Mouse (Mus musculus) CD4-positive helper T cell, adult 2 months (primary cell): Measurements from ENCODE around the gene Nt5dc3.

ENCODE experiments used
- DNase-seq: peaks from one replicate; pipeline ENCODE4 v3.0.0-alpha.2; 2012; ENCODE audit warnings: low read depth, missing footprints, low spot score

Nt5dc3 gene

DNA sequence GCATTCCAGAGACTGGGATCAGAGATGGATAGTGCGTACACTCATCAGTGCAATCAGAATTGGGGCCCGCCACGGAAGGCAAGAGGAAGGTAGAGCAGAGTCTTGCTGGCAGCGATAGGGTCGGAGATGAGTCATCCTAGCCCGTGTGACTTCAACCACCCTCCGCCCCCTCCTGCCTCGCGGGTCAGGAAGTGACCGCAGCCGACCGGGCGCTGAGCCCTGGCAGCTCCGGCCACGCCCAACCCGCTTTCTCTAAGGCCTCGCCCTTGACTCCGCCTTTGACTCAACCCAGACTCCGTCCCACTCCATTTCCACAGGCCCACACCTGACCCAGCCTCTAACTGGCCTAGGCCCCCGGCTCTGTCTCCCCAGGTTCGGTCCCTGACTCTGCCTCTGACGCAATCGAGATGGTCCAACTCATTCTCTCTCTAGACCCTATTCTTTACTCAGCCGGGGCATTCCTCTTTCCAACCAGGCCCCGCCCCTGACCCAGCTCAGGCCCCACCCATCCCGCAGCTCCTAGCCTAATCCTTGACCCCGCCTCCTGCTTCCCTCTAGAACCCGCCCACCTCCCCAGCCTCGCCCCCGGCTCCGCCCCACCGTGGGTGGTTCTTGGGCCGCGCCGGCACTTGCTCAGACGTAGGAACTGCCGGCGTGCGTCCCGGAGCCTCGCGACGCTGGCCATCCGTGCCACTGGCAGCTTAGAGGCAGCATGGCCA lies at the start of gene Nt5dc3:
Nt5dc3 (plus strand) TSS at position 608 of the 719 bp plus-strand sequence.
- peak; percentile 98 for DNase-seq

GRCm38 (mm10) chr10:86730823-86731499 lies 47.8 kb upstream of the Nt5dc3 start:
- DNase-seq, result peak; percentile 82

- DNase-seq, result no peak
Observed at GRCm38 (mm10) chr10:86731500-86731863, 47.3 kb upstream of the Nt5dc3 start.

DNA sequence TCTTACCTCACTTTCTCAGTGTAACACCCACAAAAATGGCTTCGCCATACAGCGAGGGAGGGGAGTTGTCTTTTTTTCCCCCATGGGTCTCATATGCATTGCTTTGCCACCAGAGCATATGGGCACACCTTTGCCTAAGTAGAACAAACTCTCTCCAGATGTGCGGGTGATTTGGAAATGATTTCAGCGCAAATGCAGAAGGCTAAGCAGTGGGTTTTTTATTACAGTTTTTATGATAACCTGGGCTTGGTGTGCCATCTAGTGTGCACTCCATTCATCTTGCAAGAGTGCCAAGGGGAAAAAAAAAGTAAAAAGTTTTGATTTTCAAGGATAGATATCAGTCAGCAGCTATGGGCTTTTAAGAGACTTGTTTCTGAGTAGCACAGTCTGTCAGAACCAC lies 43.8 kb upstream of the Nt5dc3 start:
- peak; percentile 18 for DNase-seq

DNA sequence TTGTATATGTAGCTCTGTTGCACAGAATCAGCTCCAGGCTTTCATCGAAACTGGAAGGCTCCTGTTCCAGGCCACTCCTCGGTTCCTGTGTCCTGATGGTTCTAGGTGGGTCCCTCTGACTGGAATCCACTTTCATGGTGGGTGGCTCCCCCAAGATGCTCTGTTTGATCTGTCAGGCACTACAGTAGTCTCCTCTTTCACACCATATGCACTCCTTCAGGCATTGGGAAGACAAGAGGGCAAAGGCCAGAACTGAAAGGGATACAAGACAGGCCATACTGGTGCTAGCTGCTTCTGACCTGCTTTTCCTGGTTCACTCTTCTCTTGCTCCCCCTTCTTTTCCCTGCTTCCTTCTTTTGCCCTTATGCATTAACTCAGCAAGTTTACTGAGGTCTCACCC lies 35.9 kb upstream of the Nt5dc3 start:
- no peak for DNase-seq

DNA sequence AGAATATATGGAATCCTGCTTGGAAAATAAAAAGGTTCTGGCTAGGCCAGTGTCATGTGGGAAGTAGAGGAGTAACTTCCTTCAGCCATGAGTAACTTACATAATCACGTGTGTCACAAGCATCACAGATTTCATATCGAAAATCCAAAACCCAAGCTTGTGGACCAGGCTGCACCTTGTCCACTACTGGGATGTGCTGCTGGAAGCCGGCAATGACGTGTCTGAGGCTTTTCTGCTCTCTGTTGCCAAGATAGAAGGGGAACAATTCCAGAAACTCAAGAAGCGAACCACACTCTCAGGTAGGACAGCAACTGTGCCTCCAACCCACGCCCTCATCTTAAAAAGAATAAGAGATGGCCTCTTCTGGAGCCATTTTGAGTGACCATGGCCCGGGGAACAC lies 34.5 kb upstream of the Nt5dc3 start:
- DNase-seq, result no peak

DNA sequence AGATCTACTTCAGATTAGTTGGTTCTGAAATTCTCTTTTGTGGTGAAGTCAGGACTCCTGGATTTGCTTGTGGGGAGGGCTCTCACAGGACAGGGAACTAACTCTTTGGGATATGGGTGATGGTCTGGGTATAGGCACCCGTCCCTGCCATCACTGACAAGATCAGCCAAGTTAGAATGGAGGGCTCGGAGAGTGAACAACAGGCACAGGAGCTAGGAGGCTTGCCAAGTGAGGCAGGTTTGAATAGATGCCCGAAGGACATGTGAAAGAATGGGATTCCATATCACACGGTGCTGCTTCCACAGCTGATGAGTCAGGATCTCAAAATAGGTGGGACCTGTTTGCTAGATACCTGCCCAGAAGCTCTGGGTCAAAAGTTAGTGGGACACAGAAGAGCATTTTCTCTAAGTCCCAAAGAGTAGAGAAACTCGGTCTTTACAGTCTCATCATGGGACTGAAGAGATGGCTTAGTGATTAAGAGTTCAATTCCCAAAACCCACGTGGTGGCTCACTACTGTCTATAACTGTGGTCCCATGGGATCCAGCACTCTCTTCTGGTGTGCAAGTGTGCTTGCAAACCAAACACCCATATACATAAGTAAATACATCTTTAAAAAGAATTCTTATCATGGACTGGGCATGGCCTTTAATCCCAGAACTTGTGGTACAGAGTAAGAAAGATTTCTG lies 22.8 kb upstream of the Nt5dc3 start:
- DNase-seq, result no peak

DNA sequence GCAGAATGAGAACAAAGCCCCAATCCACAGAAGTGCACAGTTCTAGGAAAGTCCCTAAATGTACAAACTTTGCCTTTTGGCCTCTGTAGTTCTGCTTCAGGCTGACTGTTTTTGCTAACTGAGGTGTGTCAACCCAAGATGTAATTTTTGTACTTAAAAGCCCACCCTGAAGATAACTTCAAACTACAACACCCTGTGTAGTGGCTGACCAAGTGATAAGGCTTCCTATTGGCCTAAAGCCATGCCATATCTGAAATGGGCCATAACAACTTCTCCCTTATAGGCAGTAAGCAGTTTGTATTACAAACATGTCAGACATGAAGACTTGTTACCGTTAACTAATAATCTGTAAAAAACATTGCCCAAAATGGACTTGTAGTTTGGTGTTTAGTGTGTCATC lies 21.1 kb upstream of the Nt5dc3 start:
- no peak for DNase-seq

DNA sequence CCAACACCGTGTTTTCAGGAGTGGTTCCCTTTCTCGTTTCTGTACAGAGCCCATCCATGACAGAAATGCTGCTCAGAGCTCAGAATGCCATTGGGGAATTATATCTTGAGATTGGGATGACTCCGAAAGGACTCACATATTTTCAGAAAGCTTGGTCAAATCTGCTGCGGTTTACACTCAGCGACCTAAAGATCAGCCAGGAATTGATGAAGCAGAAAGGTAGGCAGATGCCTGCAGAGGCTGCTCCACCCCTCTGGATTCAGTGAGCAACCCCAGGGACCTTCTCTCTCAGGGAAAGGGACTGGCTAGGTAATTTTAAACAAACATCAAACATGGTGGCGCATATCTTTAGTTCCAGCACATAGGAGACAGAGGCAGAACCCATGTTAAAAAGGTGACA lies 20.6 kb upstream of the Nt5dc3 start:
- DNase-seq, result no peak

GRCm38 (mm10) chr10:86761236-86761635 lies 17.6 kb upstream of the Nt5dc3 start:
- DNase-seq, result no peak

- DNase-seq, result no peak
Observed at GRCm38 (mm10) chr10:86761722-86762383, 17.0 kb upstream of the Nt5dc3 start.

DNA sequence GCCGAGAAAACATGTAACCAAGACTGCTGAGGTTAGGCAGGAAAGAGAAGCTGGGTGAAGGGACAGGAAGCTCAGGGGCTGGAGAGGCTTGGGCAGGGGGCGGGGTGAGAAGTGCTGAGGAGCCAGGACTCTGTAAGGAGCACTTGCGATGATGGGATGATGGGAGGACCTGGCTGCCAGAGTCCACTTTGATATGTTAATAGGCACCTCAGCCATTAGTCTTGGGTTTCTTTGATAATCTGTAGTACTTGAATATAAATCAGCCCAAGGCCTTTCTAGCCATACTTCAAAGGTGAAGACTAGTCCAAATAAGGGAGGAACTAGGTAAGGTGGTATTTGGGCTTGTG lies 16.4 kb upstream of the Nt5dc3 start:
- DNase-seq, result no peak

DNA sequence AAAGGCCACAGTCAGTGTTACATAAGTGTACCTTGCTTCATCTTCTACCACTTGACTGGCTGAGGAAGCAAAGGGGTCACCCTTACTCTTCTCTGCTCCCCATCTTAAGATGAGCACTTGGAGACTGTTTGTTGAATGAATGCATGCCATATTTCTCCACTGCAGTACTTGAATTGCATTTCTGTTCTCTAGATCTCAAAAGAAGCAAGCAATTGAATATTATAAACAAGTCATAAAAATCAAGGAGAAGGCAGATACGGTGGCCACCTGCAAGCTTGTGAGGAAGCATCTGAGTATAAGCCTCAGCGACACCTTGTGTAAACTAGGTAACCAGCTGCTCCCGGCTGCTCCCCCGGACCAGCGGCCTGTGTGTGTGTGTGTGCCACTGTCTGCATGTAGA lies 15.1 kb upstream of the Nt5dc3 start, which contains the start of gene Gm49358:
Gm49358 (plus strand) TSS at position 301 of the 400 bp plus-strand sequence.
- no peak for DNase-seq

GRCm38 (mm10) chr10:86765344-86765966 lies 13.3 kb upstream of the Nt5dc3 start:
- DNase-seq, result no peak

DNA sequence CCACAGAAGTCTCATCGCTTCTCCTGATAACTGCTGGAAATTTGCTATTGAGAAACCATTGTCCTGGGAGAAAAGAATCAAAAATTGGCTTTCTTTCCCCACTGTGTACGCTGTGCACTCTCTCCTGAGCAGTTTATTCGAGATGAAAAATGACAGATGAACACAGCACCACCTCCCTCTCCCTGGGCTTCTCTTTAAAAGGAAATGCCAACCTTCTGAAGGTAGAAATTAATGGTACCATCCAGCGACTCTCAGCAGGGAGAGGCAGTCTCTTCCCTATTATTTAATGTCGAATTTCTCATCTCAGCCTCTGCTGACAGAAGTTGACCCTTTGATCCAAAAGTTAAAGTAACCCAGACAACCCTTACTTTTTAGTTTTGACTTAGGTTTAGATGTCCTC lies 9.6 kb upstream of the Nt5dc3 start:
- DNase-seq, result no peak

DNA sequence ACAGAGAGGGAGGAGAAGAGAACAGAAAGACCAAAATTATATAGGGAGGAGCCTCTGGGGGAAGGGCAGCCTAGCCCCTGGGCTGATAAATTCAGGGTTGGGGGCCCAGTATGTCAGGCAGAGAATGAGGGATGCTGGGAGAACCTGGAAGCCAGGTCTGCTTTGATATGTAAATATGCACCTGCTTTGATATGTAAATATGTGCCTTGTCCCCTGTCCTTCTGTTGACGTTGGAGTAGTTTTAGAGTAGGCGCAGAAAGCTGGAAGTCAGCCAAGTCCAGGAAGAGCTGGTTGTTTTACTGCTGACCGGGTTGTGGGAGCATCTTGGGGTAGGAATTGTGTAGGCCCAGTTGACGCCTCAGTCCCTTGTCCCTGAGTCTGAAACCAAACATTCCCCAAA lies 9.0 kb upstream of the Nt5dc3 start:
- DNase-seq, result no peak

GRCm38 (mm10) chr10:86771701-86772100 lies 7.1 kb upstream of the Nt5dc3 start:
- no peak for DNase-seq

- DNase-seq, result no peak
Observed at GRCm38 (mm10) chr10:86772231-86772631, 6.6 kb upstream of the Nt5dc3 start.

DNA sequence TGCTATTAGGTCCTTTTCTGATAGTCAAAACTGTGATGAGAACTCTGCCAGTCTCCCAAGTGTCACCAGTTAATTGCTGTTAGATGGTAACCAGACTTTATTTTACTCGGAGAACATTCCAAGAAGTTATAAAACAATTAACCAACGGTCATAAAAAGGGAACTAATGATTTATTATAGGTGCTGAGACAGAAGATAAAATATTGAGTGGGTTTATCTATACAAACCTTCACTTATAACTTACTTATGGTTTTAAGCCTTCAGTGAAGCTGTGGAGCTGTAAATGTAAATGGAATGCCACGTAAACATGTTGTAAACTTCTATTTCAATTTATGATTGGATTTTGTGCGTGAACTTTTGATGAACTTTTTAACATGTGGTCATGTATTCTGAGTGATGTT lies 5.4 kb upstream of the Nt5dc3 start:
- no peak for DNase-seq

- DNase-seq, result no peak
Observed at GRCm38 (mm10) chr10:86776281-86776680, 2.5 kb upstream of the Nt5dc3 start.

GRCm38 (mm10) chr10:86777614-86778319 lies 1.0 kb upstream of the Nt5dc3 start:
- DNase-seq, result no peak
